Mouse (Mus musculus) lung, postnatal 0 days (tissue): ENCODE results near the gene Tekt5. TPM values are rescaled to one million over a fixed set of nuclear protein-coding genes. Genes with fewer than 3 reads are reported as not detected.
A peak's percentile ranks its signal among the peaks of the same experiment; 100 is the strongest.

Experiments
- ATAC-seq: fragments of 200-750 bp; cut with Nextera tagmentation; 2 replicates; pipeline ENCODE4 v1.8.0; 2017; ENCODE audit warnings: moderate library complexity
- DNase-seq: peaks from one replicate; pipeline ENCODE4 v3.0.0-alpha.2; 2016; ENCODE audit warnings: low spot score
- H3K27ac ChIP-seq: fragments of 300-500 bp; sonication (generic); 2 replicates; pipeline ENCODE4 v1.5.1; 2014; ENCODE audit warnings: antibody characterized with exemption, mild to moderate bottlenecking, low read length, mixed read lengths
- H3K27me3 ChIP-seq: fragments of 300-500 bp; sonication (generic); replicated peaks from 2 replicates; pipeline ENCODE4 v1.6.1; 2014; ENCODE audit warnings: low read length, mixed read lengths; ENCODE audit not compliant: insufficient read depth
- H3K36me3 ChIP-seq: fragments of 300-500 bp; sonication (generic); 2 replicates; pipeline ENCODE4 v1.6.1; 2014; ENCODE audit warnings: low read length, mixed read lengths; ENCODE audit not compliant: insufficient read depth
- H3K4me1 ChIP-seq: fragments of 300-500 bp; sonication (generic); 2 replicates; pipeline ENCODE4 v1.6.1; 2014; ENCODE audit warnings: antibody characterized with exemption, low read depth, low read length, mixed read lengths; ENCODE audit not compliant: insufficient read depth
- H3K4me2 ChIP-seq: fragments of 300-500 bp; sonication (generic); replicated peaks from 2 replicates; pipeline ENCODE4 v1.6.1; 2014; ENCODE audit warnings: low read depth, mild to moderate bottlenecking, low read length, moderate library complexity, mixed read lengths
- H3K4me3 ChIP-seq: fragments of 300-500 bp; sonication (generic); 2 replicates; pipeline ENCODE4 v1.5.1; 2014; ENCODE audit warnings: low read depth, low read length
- H3K9ac ChIP-seq: fragments of 300-500 bp; sonication (generic); replicated peaks from 2 replicates; pipeline ENCODE4 v1.6.1; 2014; ENCODE audit warnings: low read depth, mild to moderate bottlenecking
- H3K9me3 ChIP-seq: fragments of 300-500 bp; sonication (generic); 2 replicates; pipeline ENCODE4 v1.6.1; 2016; ENCODE audit warnings: low read length, mixed read lengths
- CTCF ChIP-seq: IDR thresholded peaks from 2 replicates; pipeline ENCODE4 v1.5.1; 2016; ENCODE audit warnings: antibody characterized with exemption, mild to moderate bottlenecking
- EP300 ChIP-seq: IDR thresholded peaks from 2 replicates; pipeline ENCODE4 v1.6.1; 2016; ENCODE audit warnings: antibody characterized with exemption, mild to moderate bottlenecking, control low read depth
- WGBS: fragments of 180-500 bp; shearing (Covaris S2); extraction: QIAGEN DNeasy Blood & Tissue Kit; methylation state at CpG from one replicate; pipeline ENCODE4 v1.1.7; 2014; 5-methylcytosine and 5-hydroxymethylcytosine counted together
- polyA plus RNA-seq: library from polyadenylated mRNA; unstranded; fragments of >200 nt; fragmentation: Nextera tagmentation; extraction: Ambion mirVana; gene quantifications from 2 replicates; pipeline ENCODE4 v1.2.1, GENCODE M21; 2015

The Tekt5 gene
- polyA plus RNA-seq: 9.9 and 11.7 TPM in 2 replicates

DNA sequence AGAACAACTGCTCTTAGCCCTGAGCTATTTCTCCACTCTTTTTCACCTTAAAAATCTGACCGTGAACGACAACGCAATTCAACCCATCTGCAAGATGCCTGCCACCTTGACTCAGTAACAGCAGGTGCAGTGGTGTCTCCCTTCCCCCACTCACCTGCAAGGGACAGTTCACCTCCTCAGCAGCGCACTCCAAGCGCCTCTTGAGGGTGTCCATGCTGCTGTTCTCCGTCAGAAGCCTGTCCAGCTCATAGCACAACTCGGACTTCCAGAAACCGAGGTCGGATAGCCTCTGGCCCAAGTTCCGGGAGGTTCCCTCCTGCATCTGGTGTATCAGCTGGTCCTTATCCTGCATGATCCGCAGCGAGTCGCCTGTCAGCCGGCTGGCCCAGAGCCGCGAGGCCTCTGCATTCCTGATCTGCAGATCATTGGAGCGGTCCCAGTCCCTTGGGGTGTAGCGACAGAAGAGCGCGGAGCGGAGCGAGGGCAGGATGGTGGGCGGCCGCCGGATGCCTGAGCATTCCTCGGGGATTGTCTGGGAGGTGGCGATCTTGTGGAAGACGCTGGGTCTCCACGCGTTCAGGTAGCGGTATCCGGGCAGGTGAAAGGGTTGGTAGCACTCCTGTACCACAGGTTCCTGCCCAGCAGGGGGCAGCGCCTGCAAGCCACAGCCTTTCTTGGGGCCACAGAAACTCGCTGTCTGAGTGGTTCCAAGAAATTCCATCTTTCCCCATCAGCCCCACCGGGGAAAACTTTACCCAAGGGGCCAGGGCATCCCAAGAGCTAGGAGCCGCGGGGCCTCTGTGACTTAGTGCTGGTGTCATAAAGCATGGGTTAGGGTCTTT lies at the start of gene Tekt5:
Gene Tekt5, minus strand, starts transcription at position 792 of the 842 bp plus-strand sequence.
- Histone ChIP-seq H3K9ac (peak within 1 kb of the TSS; percentile 32; the same call in 1 of the 2 replicates), H3K4me3 (peak within 1 kb of the TSS; percentile 32; the same call in 1 of the 2 replicates), H3K27ac (no peak within 1 kb of the TSS), H3K4me1 (no peaks in the 10 kb centered on the region; the same call in 1 of the 2 replicates), H3K9me3 (no peaks in the 10 kb centered on the region), H3K4me2 (peak within 1 kb of the TSS; percentile 58), H3K36me3 (no peaks in the 10 kb centered on the region), H3K27me3 (no peaks in the 10 kb centered on the region)
- peak; percentile 77 for TF ChIP-seq CTCF
- no peak for TF ChIP-seq EP300
- ATAC-seq: peak; percentile 88
- peak; percentile 72 for DNase-seq
- 7% methylated on average over 37 of the region's 37 CpGs for WGBS

DNA sequence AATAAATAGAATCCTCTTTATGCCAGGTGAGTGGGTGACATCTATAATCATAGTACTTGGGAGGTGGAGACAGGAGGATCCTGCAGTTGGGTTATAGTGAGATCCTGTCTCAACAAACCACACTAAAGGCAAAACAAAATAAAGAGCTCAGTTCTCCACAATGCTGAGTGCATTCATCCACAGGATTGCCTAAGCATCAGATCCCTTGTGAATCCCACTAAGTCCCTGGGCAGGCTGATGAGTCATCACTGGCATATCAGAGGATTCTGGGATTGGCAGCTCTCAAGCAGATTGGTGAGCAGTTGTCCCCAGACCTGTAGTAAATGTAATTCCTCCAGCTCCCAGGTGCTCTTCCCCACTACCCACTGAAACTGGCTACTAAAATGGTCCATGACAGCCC lies 48.4 kb upstream of the Tekt5 start:
- Histone ChIP-seq H3K4me3 (no peak overlapping the region), H3K36me3 (no peaks in the 10 kb centered on the region), H3K9ac (no peak overlapping the region), H3K4me1 (peaks cover 3% of the 10 kb centered on the region; the same call in 1 of the 2 replicates), H3K9me3 (no peaks in the 10 kb centered on the region), H3K27me3 (no peaks in the 10 kb centered on the region), H3K4me2 (no peak overlapping the region), H3K27ac (no peak overlapping the region)
- TF ChIP-seq EP300: no peak
- no peak for TF ChIP-seq CTCF
- ATAC-seq (no peak), DNase-seq (no peak)

DNA sequence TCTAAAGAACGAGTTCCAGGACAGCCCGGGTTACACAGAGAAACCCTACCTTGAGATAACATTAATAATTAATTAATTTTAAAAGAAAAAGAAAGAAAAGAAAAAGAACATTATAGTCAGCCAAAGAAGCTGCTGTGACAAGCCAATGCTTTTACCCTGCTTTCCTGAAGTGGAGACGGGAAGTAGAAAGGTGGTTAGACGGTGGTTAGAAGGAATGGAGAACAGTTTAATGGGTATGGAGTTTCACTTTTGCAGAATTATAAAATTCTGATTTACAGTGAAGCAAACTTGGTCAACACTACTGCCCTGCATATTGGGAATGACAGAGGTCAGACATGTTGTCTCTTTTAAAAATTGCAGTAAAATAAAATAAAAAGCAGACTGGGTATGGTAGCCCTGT lies 46.5 kb upstream of the Tekt5 start:
- no peak for TF ChIP-seq CTCF
- no peak for TF ChIP-seq EP300
- no peak for DNase-seq
- Histone ChIP-seq H3K27me3 (no peaks in the 10 kb centered on the region), H3K4me3 (no peak overlapping the region), H3K4me1 (no peaks in the 10 kb centered on the region), H3K36me3 (no peaks in the 10 kb centered on the region), H3K27ac (no peak overlapping the region), H3K9me3 (no peaks in the 10 kb centered on the region), H3K9ac (no peak overlapping the region), H3K4me2 (no peak overlapping the region)
- WGBS: 83% methylated on average over 4 of the region's 4 CpGs
- ATAC-seq: no peak

DNA sequence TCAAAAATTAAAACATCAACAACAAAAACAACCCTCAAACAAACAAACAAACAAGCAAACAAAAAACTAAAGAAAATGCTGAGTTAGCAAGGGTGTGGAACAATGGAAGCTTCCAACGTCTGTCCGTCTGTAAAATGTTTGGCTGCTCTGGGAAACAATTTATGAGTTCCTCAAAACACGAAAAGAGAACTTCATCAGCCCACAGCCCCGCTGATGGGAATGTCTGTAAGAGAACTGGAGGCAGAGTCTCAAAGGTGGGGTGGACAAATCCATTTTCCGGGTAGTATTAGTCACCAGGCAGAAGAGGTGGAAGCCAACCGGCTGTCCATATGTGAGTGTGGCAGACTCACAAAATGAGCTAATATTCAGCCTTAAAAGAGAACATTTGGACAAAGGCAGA lies 46.0 kb upstream of the Tekt5 start:
- Histone ChIP-seq H3K9me3 (no peaks in the 10 kb centered on the region), H3K9ac (no peak overlapping the region), H3K4me1 (no peaks in the 10 kb centered on the region), H3K4me3 (no peak overlapping the region), H3K27ac (no peak overlapping the region), H3K27me3 (no peaks in the 10 kb centered on the region), H3K36me3 (no peaks in the 10 kb centered on the region), H3K4me2 (no peak overlapping the region)
- ATAC-seq (no peak), DNase-seq (no peak)
- no peak for TF ChIP-seq CTCF
- 77% methylated on average over 6 of the region's 6 CpGs for WGBS

DNA sequence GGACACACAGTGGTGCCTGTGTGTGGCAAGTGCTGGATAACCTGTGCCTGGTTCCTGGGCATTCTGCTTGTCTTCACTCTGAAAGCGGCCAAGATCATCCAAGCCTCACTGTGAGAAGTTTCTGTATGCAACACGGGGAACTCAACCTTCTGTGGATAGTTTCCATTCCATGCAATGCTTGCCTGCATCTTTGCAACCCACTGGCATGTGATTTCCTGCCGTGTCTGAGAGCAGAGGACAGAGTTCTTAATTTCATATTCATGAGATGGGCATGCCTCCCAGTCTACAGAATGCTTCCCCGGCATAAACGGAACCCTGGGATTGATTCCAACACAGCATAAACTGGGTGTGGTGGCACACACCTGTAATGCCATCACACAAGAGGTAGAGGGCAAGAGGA lies 42.8 kb upstream of the Tekt5 start:
- no peak for DNase-seq
- Histone ChIP-seq H3K36me3 (no peaks in the 10 kb centered on the region), H3K4me3 (no peak overlapping the region), H3K4me1 (no peaks in the 10 kb centered on the region), H3K4me2 (no peak overlapping the region), H3K9me3 (no peaks in the 10 kb centered on the region), H3K9ac (no peak overlapping the region), H3K27ac (no peak overlapping the region), H3K27me3 (no peaks in the 10 kb centered on the region)
- TF ChIP-seq EP300: no peak
- TF ChIP-seq CTCF: no peak
- no peak for ATAC-seq
- WGBS: 74% methylated on average over 5 of the region's 5 CpGs

- Histone ChIP-seq H3K9ac (no peak overlapping the region), H3K4me2 (no peak overlapping the region), H3K27me3 (no peaks in the 10 kb centered on the region), H3K27ac (no peak overlapping the region), H3K4me1 (no peaks in the 10 kb centered on the region), H3K36me3 (no peaks in the 10 kb centered on the region), H3K4me3 (no peak overlapping the region), H3K9me3 (no peaks in the 10 kb centered on the region)
- WGBS: 78% methylated on average over 6 of the region's 6 CpGs
- no peak for ATAC-seq
- TF ChIP-seq EP300 (no peak), CTCF (no peak)
- DNase-seq: no peak
These were observed 40.9 kb upstream of the Tekt5 start for GRCm38 (mm10) chr16:10436166-10436565.
